Mouse (Mus musculus) embryonic facial prominence, embryonic 15.5 days (tissue): ENCODE results near the gene Ucp3. TPM values are rescaled to one million over a fixed set of nuclear protein-coding genes. Genes with fewer than 3 reads are reported as not detected.

Experiments
- ATAC-seq: fragments of 200-750 bp; cut with Nextera tagmentation; 2 replicates; pipeline ENCODE4 v1.8.0; 2017; ENCODE audit warnings: low read depth, moderate TSS enrichment; ENCODE audit not compliant: insufficient number of reproducible peaks, low FRiP score, low TSS enrichment
- H3K27ac ChIP-seq: fragments of 300-500 bp; sonication (generic); replicated peaks from 2 replicates; pipeline ENCODE4 v1.5.1; 2015; ENCODE audit warnings: mild to moderate bottlenecking, inconsistent platforms
- H3K27me3 ChIP-seq: fragments of 300-500 bp; sonication (generic); 2 replicates; pipeline ENCODE4 v1.6.1; 2015; ENCODE audit warnings: inconsistent platforms
- H3K36me3 ChIP-seq: fragments of 300-500 bp; sonication (generic); 2 replicates; pipeline ENCODE4 v1.6.1; 2015; ENCODE audit warnings: mild to moderate bottlenecking, inconsistent platforms
- H3K4me1 ChIP-seq: fragments of 300-500 bp; sonication (generic); 2 replicates; pipeline ENCODE4 v1.6.1; 2015; ENCODE audit warnings: inconsistent platforms
- H3K4me2 ChIP-seq: fragments of 300-500 bp; sonication (generic); replicated peaks from 2 replicates; pipeline ENCODE4 v1.6.1; 2015; ENCODE audit warnings: mild to moderate bottlenecking, inconsistent platforms
- H3K4me3 ChIP-seq: fragments of 300-500 bp; sonication (generic); replicated peaks from 2 replicates; pipeline ENCODE4 v1.5.1; 2015; ENCODE audit warnings: mild to moderate bottlenecking, inconsistent platforms
- H3K9ac ChIP-seq: fragments of 300-500 bp; sonication (generic); 2 replicates; pipeline ENCODE4 v1.6.1; 2015; ENCODE audit warnings: inconsistent platforms
- H3K9me3 ChIP-seq: fragments of 300-500 bp; sonication (generic); replicated peaks from 2 replicates; pipeline ENCODE4 v1.6.1; 2016; ENCODE audit warnings: inconsistent platforms
- WGBS: fragments of 180-500 bp; shearing (Covaris S2); methylation state at CpG from one replicate; pipeline ENCODE4 v1.1.7; 2015; 5-methylcytosine and 5-hydroxymethylcytosine counted together
- polyA plus RNA-seq: library from polyadenylated mRNA; unstranded; fragments of >200 nt; fragmentation: Nextera tagmentation; extraction: Ambion mirVana; gene quantifications from 2 replicates; pipeline ENCODE4 v1.2.1, GENCODE M21; 2015

Gene Ucp3
- polyA plus RNA-seq, 1 experiment from 2014 or later, result 0.17 TPM

- no peak overlapping the region for H3K27ac ChIP-seq
- no peak overlapping the region for H3K4me3 ChIP-seq
- H3K27me3 ChIP-seq, result no peaks in the 10 kb centered on the region
- no peaks in the 10 kb centered on the region for H3K4me1 ChIP-seq
- H3K9ac ChIP-seq, result no peak overlapping the region
- WGBS, result 21% methylated on average over 10 of the region's 10 CpGs
- H3K36me3 ChIP-seq, result no peaks in the 10 kb centered on the region
- ATAC-seq, result peak; percentile 34; the same call in 1 of the 2 replicates
- H3K9me3 ChIP-seq, result no peaks in the 10 kb centered on the region
- peak overlapping the region; percentile 28; the same call in 1 of the 2 replicates for H3K4me2 ChIP-seq
Observed at GRCm38 (mm10) chr7:100520663-100521285, 48.0 kb downstream of the Ucp3 start.

- H3K27me3 ChIP-seq, result no peaks in the 10 kb centered on the region
- no peaks in the 10 kb centered on the region for H3K4me1 ChIP-seq
- no peak overlapping the region for H3K9ac ChIP-seq
- WGBS, result 69% methylated on average over 3 of the region's 3 CpGs
- no peaks in the 10 kb centered on the region for H3K9me3 ChIP-seq
- ATAC-seq, result no peak
- no peaks in the 10 kb centered on the region for H3K36me3 ChIP-seq
- no peak overlapping the region for H3K4me3 ChIP-seq
- no peak overlapping the region for H3K27ac ChIP-seq
- no peak overlapping the region for H3K4me2 ChIP-seq
Observed at GRCm38 (mm10) chr7:100522222-100522621, 49.4 kb downstream of the Ucp3 start.

- 58% methylated on average over 8 of the region's 8 CpGs for WGBS
- no peak for ATAC-seq
Observed at GRCm38 (mm10) chr7:100524669-100525068, 51.9 kb downstream of the Ucp3 start.

GRCm38 (mm10) chr7:100530766-100531165 is 58.0 kb downstream of the Ucp3 start:
- Histone ChIP-seq H3K36me3 (no peaks in the 10 kb centered on the region), H3K9me3 (no peaks in the 10 kb centered on the region), H3K4me1 (no peaks in the 10 kb centered on the region), H3K9ac (no peak overlapping the region), H3K4me2 (no peak overlapping the region), H3K4me3 (no peak overlapping the region), H3K27me3 (no peaks in the 10 kb centered on the region), H3K27ac (no peak overlapping the region)
- WGBS, result 88% methylated on average over 5 of the region's 5 CpGs
- ATAC-seq, result no peak

More at GRCm38 (mm10) chr7:100524669-100525068, 51.9 kb downstream of the Ucp3 start:
- Histone ChIP-seq H3K27me3 (no peaks in the 10 kb centered on the region), H3K4me1 (no peaks in the 10 kb centered on the region), H3K9ac (no peak overlapping the region), H3K4me2 (no peak overlapping the region), H3K36me3 (no peaks in the 10 kb centered on the region), H3K4me3 (no peak overlapping the region), H3K9me3 (no peaks in the 10 kb centered on the region), H3K27ac (no peak overlapping the region)

- WGBS, result 66% methylated on average over 2 of the region's 2 CpGs
- H3K36me3 ChIP-seq, result no peaks in the 10 kb centered on the region
- no peaks in the 10 kb centered on the region for H3K9me3 ChIP-seq
- H3K9ac ChIP-seq, result no peak overlapping the region
- H3K4me3 ChIP-seq, result no peak overlapping the region
- 0 out of 2 replicates have a peak, but pooled peaks cover 5% of the 10 kb centered on the region for H3K4me1 ChIP-seq
- no peak for ATAC-seq
- no peak overlapping the region for H3K27ac ChIP-seq
- H3K27me3 ChIP-seq, result no peaks in the 10 kb centered on the region
- no peak overlapping the region for H3K4me2 ChIP-seq
Observed at GRCm38 (mm10) chr7:100533503-100533902, 60.7 kb downstream of the Ucp3 start.

- Histone ChIP-seq H3K9ac (no peak overlapping the region), H3K36me3 (peaks cover 4% of the 10 kb centered on the region), H3K9me3 (no peaks in the 10 kb centered on the region), H3K4me3 (no peak overlapping the region), H3K4me2 (no peak overlapping the region), H3K27ac (no peak overlapping the region), H3K4me1 (0 out of 2 replicates have a peak, but pooled peaks cover 5% of the 10 kb centered on the region), H3K27me3 (no peaks in the 10 kb centered on the region)
- ATAC-seq, result no peak
- 79% methylated on average over 3 of the region's 3 CpGs for WGBS
Observed at GRCm38 (mm10) chr7:100534216-100534615, 61.4 kb downstream of the Ucp3 start.

GRCm38 (mm10) chr7:100535831-100536230 is 63.0 kb downstream of the Ucp3 start:
- H3K4me1 ChIP-seq, result 0 out of 2 replicates have a peak, but pooled peaks cover 5% of the 10 kb centered on the region
- H3K9ac ChIP-seq, result no peak overlapping the region
- H3K27ac ChIP-seq, result no peak overlapping the region
- no peak overlapping the region for H3K4me3 ChIP-seq
- H3K9me3 ChIP-seq, result no peaks in the 10 kb centered on the region
- ATAC-seq, result no peak
- 82% methylated on average over 2 of the region's 2 CpGs for WGBS
- H3K27me3 ChIP-seq, result no peaks in the 10 kb centered on the region
- no peak overlapping the region for H3K4me2 ChIP-seq
- H3K36me3 ChIP-seq, result peaks cover 14% of the 10 kb centered on the region

Other genes with a start within 250 kb of the Ucp3 start
- gene Pgm2l1, start 245.6 kb upstream of the Ucp3 start, polyA plus RNA-seq, result 2.8 and 3.4 TPM in 2 replicates
- gene P4ha3, start 187.5 kb upstream of the Ucp3 start, polyA plus RNA-seq, result 17.1 and 28.4 TPM in 2 replicates
- gene C2cd3, start 100.8 kb upstream of the Ucp3 start, polyA plus RNA-seq, result 22.2 and 23.1 TPM in 2 replicates
- gene Ppme1, start 100.7 kb upstream of the Ucp3 start, polyA plus RNA-seq, result 53.5 and 59.7 TPM in 2 replicates
- gene Ucp2, start 20.3 kb downstream of the Ucp3 start, polyA plus RNA-seq, result 227 and 228 TPM in 2 replicates
- 5.4 and 9.8 TPM in 2 replicates for gene Dnajb13, start 42.0 kb downstream of the Ucp3 start, polyA plus RNA-seq
- gene Coa4, start 64.1 kb downstream of the Ucp3 start, polyA plus RNA-seq, result 19.7 and 20.8 TPM in 2 replicates
- gene Rab6a, start 134.4 kb downstream of the Ucp3 start, polyA plus RNA-seq, result 105 and 107 TPM in 2 replicates
- 75.0 and 77.7 TPM in 2 replicates for gene Mrpl48, start 135.3 kb downstream of the Ucp3 start, polyA plus RNA-seq
- 11.6 and 15.2 TPM in 2 replicates for gene Plekhb1, start 189.4 kb downstream of the Ucp3 start, polyA plus RNA-seq
- gene Fam168a, start 233.6 kb downstream of the Ucp3 start, polyA plus RNA-seq, result 43.7 and 45.5 TPM in 2 replicates